Mouse (Mus musculus) right cerebral cortex, postnatal 10 days (tissue): ENCODE measurements around the gene Srp54a.
"Not testable (repeated sequence)": the region's sequence is repeated elsewhere in the genome, so short reads cannot be mapped to it uniquely, and the experiment has no call there.

Experiments
- DNase-seq, 2 experiments: peaks; one replicate each; pipeline ENCODE4 v3.0.0; 2021; ENCODE audit warnings: low spot score in 2 of 2

Gene Srp54a

GRCm38 (mm10) chr12:55079726-55080600, at the start of gene Srp54a, which contains the start of gene 2700097O09Rik:
Srp54a (plus strand) TSS chr12:55080262.
2700097O09Rik (minus strand) TSS chr12:55080110.
- DNase-seq, result peak; percentile 96

GRCm38 (mm10) chr12:55041011-55041410, 39.1 kb upstream of the Srp54a start:
- no peak for DNase-seq

GRCm38 (mm10) chr12:55049731-55050353, 30.2 kb upstream of the Srp54a start:
- no peak for DNase-seq

- DNase-seq, result no peak
Observed at GRCm38 (mm10) chr12:55051210-55052173, 28.6 kb upstream of the Srp54a start.

DNA sequence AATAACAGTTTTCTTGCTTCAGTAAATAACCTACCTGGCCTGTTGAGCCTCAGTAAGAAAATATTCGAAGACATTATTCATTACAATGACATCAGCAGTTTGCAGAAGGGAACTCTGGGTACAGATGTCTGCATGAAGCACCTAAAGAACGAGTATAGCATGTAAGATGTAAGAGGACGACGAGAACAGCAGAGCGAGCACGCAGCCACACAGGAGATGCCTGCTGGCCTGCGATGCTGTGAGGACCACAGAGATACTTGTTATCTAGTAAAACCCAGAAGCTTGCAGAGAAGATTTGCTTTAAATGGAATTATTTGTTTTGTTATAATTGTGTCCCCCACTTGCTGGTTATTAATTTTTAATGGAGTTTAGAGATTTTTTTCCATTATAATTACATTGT, 26.8 kb upstream of the Srp54a start:
- no peak for DNase-seq

DNA sequence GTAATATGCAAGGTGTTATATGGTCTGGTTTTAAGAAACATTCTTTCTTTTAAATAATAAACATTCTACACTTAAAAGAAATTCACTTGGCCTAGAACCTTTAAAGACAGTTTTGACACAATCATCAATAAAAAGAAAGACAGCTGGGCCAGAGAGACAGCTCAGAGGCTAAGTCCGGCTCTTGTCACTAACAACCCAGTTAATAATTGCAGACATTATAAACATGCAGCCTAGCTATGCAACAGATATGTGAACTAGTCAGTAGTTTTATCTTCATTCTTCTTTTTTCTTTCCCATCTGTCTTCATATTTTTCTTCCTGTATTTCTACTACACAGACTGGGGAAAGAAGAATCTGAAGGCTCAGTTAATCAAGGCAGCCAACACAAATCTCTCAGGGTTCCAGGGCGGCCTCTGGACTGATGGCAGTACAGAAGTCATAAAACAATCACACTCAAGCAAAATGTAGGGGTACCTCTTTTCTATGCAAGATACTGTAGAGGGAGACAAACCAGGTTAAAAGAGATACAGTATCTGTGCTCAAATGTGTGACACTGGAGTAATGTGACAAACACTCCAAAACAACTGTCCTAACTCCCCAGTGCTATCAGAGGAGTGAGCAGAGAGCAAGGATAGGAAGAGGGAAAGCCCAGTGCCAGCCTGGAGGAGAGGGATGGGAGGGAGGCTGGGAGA, 25.4 kb upstream of the Srp54a start:
- DNase-seq, result no peak

GRCm38 (mm10) chr12:55056703-55057102, 23.4 kb upstream of the Srp54a start:
- DNase-seq, result no peak

DNA sequence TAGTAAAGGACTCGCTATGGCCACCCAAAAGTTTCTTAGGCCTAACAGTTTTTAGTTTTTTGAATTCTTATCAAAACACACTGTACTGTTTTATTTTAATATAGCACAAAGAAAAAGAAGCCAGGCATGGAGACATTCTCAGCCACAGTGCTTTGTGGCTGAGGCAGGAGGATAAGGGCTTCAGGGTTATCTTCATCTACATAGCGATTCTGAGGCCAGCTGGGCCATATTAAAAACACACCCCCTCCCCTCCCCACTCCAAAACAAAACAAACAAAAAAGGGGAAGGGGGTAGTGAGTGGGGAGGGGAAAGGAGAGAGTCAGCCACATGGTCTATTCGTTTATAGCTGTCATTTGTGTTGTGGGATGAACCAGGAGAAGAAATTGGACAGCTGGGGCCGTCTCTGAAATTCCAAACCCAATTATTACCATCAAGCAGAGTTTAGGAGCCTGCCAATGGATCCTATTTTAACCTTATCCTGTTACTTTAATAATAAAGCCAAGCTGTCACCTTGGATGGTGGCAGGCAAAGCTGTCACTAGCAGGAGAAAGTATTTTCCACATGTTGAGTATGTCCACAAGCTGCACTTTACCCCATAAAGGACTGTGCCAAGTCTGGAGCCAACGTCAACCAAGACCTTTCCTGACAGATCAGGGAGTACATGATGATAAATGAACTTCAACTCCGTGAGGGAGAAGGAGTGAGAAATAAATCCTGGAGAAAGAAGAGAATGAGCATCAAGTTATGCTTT, 21.0 kb upstream of the Srp54a start:
- DNase-seq, result no peak

DNA sequence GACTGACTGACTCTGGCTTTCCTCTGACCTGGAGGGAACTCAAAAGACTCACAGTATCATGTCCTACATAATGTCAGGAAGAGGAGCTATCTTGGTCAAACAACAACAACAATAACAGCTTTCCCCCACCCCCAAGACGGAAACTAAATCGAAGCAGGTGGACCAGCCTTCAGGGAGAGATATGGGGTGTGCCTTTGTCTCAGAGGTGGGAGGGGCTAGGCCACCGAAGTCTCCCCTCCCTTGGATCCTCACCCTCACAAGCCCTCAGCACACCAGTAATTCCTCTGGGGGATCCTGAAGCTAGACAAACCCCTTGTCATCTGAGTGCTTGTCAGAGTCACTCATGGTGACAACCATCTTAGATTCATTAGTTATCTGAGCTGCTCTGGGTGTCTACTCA, 20.2 kb upstream of the Srp54a start:
- DNase-seq, result no peak

GRCm38 (mm10) chr12:55060212-55060898, 19.7 kb upstream of the Srp54a start:
- no peak for DNase-seq

GRCm38 (mm10) chr12:55061006-55061405, 19.1 kb upstream of the Srp54a start:
- peak in 1 of 2 experiments; percentile 28 for DNase-seq

DNA sequence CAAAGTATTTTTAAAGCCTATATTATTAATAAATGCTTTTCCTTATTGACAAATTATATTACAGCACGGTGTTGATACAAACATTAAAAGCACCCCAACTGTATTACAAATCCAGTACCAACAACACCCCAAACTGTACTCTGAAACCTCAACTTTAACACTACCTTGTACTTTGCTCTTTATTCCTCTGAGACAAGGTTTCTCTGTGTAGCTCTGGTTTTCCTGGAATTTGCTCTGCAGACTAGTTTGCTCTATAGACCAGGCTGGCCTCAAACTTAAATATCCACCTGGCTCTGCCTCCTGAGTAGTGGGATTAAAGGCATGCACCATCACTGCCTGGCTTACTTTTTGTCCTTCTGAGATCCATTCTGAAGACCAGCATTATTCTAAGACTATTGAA, 17.9 kb upstream of the Srp54a start:
- no peak for DNase-seq

- DNase-seq, result no peak
Observed at GRCm38 (mm10) chr12:55072495-55072894, 7.6 kb upstream of the Srp54a start.

DNA sequence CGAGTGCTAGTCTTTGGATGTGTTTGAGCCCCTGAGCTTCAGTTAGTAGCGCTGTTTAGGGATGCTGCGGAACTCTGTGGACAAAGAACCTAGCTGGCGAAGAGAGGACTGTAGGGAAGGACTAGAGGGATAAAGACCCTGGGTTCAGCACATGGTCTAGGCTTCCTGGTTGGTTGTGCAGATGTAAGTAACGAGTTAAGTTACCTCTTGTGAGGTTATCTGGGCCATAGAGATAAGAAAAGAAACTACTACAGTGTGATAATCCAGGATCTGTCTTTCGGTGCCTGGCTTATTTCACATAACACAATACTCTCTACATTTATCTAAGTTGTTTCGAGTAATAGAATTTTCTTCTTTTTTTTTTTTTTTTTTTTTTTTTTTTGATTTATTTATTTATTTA, 6.4 kb upstream of the Srp54a start:
- DNase-seq, result no peak

DNA sequence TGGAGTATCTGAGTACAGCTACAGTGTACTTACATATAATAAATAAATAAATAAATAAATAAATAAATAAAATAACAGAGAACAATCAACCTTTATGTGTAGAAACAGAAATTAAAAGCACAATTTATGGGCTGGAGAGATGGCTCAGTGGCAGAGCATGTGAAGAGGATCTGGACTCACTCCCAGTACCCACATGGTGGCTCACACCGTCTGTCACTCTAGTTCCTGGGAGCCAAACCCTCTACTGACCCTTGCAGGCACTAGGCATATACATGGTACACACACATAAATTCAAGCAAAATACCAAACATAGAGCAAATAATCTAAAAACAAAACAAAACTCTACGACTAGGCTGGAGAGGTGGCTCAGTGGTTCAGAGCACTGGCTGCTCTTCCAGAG, 4.8 kb upstream of the Srp54a start:
- no peak for DNase-seq

GRCm38 (mm10) chr12:55078706-55079105, 1.4 kb upstream of the Srp54a start:
- DNase-seq, result not testable (repeated sequence)

- DNase-seq, result not testable (repeated sequence)
Observed at GRCm38 (mm10) chr12:55080601-55080942, 510 bp downstream of the Srp54a start.

DNA sequence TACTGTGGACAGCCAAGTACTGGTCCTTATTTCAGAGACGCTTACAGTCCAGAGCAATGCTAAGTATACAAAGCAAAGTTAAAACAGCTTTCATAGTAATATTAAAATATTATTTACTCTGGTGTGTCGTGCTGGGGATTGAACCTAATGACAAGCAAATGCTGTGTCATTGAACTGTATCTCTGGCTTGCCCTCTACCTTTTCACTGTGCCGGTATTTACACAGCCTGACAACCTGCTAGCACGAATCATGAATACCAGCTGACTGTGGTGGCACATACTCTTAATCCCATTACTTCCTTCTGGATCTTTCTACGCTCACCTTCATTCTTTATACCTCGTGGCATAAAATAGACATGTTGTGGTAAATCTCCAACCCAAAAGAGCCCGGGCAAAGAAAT, 12.1 kb downstream of the Srp54a start:
- not testable (repeated sequence) for DNase-seq

- DNase-seq, result not testable (repeated sequence)
Observed at GRCm38 (mm10) chr12:55112616-55113015, 32.6 kb downstream of the Srp54a start.

DNA sequence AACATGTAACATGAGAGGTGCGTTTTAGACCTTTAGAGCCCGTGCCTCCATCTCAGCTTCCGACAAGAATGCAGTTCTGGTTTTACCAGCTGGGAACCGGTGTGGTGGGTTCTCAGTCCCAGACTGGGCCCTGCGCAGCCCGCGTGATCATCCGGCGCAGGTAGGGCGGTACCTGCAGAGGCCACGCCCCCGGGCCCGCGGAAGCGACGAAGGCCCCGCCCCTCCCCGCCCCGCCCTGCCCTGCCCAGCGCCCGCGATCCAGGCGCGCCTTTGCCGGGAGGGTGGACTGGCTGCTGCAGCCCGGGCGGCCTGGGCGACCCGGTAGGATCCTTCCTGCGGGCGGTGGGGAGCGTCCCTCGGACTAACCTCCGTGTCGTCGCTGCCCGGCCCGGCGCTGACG, 44.2 kb downstream of the Srp54a start, which contains the start of gene Fam177a:
Gene Fam177a, plus strand, starts transcription at position 228 of the 400 bp plus-strand sequence.
- DNase-seq, result not testable (repeated sequence)
